Mouse (Mus musculus) heart, postnatal 25 days (tissue): Measurements from ENCODE around the gene Mylip. TPM values are rescaled to one million over a fixed set of nuclear protein-coding genes. Genes with fewer than 3 reads are reported as not detected.

Experiments
- DNase-seq: peaks from one replicate; pipeline ENCODE4 v3.0.0; 2022; ENCODE audit warnings: low spot score
- intact Hi-C: fragments of 180-260 bp; cut with DNase I; formaldehyde crosslinking; loops from one replicate; pipeline ENCODE4 v1.15.1; 2025
- total RNA-seq, 2 experiments: library from RNA; stranded (reverse); gene quantifications; 2 replicates each; pipeline ENCODE4 v1.2.3; 2021

Gene Mylip
- 10 to 100 TPM; 14.6 to 18.3 TPM for total RNA-seq

DNA sequence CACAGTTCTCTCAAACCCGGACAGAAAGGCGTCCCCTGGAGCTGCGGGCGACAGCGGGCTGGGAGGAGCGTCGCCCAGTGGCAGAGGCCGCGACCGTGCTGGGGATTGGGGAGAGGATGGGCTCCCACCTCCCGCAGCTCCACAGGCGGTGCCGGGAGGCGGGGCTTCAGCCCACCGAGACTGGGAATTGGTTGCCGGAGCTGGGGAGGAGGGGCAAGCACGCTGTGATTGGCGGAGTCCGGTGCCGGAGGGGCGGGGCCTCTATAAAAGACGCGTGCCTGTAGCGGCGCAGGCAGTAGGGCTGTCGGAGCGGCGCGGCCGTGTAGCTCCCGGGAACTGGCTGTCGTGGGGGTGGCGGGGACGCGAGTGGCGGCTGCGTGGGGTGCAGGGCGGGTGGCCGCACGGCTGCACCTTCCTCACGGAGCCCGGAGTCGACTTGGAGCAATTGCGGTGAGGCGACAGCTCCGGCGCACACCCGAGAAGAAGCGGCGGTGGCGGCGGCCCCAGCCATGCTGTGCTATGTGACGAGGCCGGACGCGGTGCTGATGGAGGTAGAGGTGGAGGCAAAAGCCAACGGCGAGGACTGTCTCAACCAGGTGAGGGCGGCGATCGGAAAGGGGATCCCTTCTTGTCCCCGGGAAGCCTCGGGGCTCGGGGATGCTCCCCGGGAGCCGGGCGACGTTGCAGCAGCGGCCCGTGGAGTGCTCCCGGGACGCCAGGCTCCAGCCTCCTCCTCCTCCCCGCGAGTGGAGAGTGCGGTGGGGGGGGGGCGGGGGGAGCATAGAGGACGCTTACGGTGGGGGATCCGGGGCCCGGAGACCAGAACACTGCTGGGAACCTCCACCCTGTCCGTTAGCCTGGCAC, at the start of gene Mylip:
TSS of gene Mylip (plus strand) at position 295 of the 864 bp plus-strand sequence.
- intact Hi-C loops: loop anchor here (5.0 kb wide), 2 partner anchors 88 to 117 kb away; no protein-coding TSS in a partner anchor

GRCm38 (mm10) chr13:45341991-45342390, 47.6 kb upstream of the Mylip start:
- intact Hi-C loops: no loop called here
- DNase-seq: no peak

More for the DNA sequence above, at the start of gene Mylip:
- DNase-seq: peak; percentile 99

GRCm38 (mm10) chr13:45343541-45343940, 46.0 kb upstream of the Mylip start:
- no peak for DNase-seq

GRCm38 (mm10) chr13:45343966-45344365, 45.6 kb upstream of the Mylip start:
- DNase-seq: no peak
- intact Hi-C loops: no loop called here

More at GRCm38 (mm10) chr13:45343541-45343940, 46.0 kb upstream of the Mylip start:
- intact Hi-C loops: no loop called here

DNA sequence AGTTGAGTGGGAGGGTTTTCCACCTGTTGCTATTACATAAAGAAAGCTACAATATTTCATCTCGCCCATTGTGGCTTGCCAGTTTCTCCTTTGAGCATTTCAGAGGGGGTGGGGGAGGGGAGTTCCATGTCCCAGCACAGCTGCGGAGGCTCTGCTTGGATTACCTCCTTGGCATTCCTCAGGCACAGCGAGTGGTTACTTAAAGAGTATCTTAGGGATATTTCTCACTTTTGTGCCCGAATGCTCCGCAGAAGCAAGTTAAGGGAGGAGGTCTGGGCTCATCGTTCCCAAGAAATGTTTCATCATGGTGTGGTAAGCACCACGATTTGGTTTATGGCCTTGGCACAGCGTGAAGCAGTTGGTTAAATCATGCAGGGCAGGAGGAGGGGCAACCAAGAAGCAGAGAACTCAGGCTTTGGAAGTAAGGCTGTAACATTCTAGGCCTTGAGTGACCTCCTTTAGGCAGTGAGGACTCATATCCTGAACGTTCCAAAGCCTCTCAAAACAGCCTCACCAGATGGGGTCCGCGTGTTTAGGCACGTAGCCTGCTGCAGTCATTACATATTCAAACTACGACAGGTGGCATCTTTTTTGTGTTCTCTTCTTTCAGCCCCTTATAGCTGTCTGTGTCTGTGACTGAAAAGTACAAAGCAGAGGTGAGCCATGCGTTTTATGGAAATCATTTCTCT, 43.9 kb upstream of the Mylip start:
- intact Hi-C loops: no loop called here
- DNase-seq: no peak

GRCm38 (mm10) chr13:45351483-45351882, 38.1 kb upstream of the Mylip start:
- intact Hi-C loops: no loop called here
- DNase-seq: no peak

- no peak for DNase-seq
- intact Hi-C loops: no loop called here
Measured at GRCm38 (mm10) chr13:45354824-45355223, 34.7 kb upstream of the Mylip start.

DNA sequence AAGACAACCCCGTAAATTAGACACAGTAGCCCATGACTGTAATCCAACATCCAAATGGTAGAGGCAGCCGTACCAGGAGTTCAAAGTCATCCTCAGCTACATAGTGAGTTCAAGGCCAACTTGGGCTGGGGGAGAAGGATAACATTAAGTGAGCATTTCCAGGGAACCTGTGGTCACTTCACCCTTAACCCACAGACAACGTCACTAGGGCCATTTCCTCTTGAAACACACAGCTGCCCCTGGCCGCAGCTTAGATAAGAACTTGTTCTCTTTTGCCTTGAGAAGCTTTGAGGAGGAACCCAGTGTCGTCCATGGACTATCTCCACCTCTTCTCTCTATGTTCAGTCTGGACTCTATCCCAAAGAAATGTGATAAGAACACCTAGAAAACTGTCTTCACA, 31.3 kb upstream of the Mylip start:
- intact Hi-C loops: no loop called here

DNA sequence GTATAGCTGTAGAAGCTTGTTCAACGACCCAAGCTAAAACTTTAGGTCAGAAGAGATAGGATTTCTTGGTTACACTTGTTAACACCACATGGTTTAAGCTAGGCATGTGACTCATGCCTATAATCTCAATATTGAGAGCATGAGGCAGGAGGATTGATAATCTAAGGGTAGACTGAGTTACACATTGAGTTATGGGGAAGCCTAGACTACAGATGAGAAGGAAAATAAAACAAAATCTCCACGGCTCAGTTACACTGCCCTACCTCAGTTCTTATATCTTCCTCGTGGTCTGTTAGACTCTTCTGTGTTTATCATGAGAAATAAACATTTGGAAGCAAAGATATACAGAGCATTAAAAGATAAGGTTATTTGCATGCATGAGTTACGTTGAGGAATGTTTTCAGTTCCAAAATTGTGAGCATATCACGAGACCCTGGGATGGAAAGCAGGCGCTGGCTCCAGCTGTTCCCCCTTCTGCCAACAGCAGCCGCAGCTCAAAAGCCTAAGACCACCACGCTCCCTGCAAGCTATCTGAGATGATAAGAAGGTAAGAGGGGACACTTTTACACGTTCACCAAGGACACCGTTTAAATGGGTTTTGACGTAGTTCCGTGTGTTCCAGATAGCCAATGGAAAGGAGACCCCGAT, 30.7 kb upstream of the Mylip start:
- no peak for DNase-seq
- intact Hi-C loops: no loop called here

More for the DNA sequence above, 31.3 kb upstream of the Mylip start:
- no peak for DNase-seq

DNA sequence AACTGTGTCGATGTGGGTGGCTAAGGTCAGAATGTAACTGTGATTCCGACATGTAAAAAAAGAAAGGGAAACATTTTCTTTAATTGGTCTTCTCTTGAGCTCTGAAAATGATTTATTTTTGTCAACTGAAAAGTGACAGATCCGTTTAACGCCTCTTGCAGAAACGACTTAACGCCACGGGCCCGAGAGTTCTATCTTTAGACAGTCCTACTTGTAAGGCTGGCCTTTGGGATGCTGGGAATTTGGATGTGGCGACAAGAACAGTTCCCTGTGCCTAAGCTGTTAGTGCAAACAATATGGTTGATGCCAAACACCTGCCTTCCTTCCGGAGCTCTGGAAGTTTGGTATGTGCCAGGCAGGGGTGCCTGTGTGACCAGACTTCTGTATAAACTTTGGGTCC, 23.8 kb upstream of the Mylip start:
- intact Hi-C loops: loop anchor here (5.0 kb wide), 1 partner anchor 43 kb away; no protein-coding TSS in a partner anchor
- no peak for DNase-seq

DNA sequence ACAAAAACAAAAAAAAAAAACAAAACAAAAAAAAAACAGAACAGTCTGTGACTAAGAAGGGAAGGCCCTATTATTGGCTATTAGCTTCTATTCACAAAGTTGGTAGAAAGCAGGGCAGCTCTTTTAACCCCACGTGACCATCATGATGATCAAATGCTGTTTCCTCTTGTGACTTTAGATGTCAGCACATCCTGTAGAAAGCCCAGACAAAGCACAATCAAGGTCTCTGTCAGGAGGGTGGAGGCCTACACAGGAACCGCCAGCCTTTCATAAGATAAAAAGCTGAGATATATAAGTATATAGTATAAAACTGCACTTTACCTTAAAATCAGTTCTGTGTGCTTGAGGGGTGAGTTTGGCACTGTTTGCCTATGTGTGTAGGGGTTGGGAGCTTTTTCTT, 17.9 kb upstream of the Mylip start:
- DNase-seq: no peak
- intact Hi-C loops: no loop called here

DNA sequence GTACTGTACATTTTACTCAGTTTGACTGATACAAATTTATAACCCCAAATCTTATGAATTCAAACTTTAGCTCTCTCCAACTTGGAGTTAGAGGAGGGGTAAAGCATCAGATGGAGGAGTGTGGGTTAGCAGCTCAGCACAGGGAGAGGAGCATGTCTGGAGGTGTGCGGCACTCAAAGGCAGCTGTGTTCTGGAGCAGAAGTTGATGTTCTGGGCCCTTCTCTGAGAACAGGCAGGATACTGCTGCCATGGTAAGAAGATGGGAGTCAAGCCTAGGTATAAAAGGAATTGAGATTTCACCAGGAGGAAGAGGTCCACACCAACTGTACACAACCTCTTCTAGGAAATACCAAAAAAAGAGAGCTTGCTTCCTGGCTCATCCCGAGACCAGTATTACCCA, 17.1 kb upstream of the Mylip start:
- no peak for DNase-seq
- intact Hi-C loops: no loop called here

- intact Hi-C loops: no loop called here
- DNase-seq: no peak
Measured at GRCm38 (mm10) chr13:45374846-45375245, 14.7 kb upstream of the Mylip start.

- intact Hi-C loops: no loop called here
Measured at GRCm38 (mm10) chr13:45382208-45382607, 7.3 kb upstream of the Mylip start.

GRCm38 (mm10) chr13:45384636-45385035, 4.9 kb upstream of the Mylip start:
- DNase-seq: no peak
- intact Hi-C loops: loop anchor here (5.0 kb wide), 2 partner anchors 93 to 112 kb away; no protein-coding TSS in a partner anchor

More at GRCm38 (mm10) chr13:45382208-45382607, 7.3 kb upstream of the Mylip start:
- DNase-seq: no peak

DNA sequence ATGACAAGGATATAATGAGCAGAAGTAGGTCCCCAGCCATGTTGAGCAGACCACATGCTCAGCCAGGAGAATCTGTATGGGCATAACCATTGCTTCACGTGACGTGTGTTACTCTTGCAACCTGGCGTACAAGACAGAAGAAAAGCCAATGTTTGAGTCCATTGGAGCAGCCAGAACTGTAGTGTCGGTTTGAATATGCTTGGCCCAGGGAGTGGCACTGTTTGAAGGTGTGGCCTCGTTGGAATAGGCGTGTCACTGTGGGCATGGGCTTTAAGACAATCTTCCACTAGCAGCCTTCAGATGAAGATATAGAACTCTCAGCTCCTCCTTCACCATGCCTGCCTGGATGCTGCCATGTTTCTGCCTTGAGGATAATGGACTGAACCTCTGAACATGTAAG, 4.0 kb upstream of the Mylip start:
- intact Hi-C loops: loop anchor here (5.0 kb wide), 2 partner anchors 92 to 113 kb away; no protein-coding TSS in a partner anchor
- DNase-seq: no peak

DNA sequence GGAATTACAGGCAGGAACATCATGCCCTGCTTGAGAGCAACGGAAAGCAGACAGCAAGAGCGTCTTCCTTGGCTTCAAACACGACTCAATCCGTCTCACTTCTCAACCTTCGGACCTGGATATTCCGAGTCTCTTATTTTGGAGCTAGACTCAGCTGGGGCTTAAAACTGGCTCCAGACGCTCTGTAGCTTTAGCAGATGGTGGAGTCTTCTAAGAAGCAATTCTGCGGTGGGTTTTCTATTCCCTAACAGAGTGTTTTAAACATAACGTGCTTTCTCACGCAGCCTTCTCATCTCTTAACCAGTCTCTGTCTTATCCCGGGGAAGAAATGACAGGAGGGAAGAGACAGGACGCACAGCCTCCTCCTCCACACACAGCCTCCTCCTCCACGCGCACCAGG, 3.3 kb upstream of the Mylip start:
- intact Hi-C loops: loop anchor here (5.0 kb wide), 2 partner anchors 91 to 114 kb away; no protein-coding TSS in a partner anchor
- DNase-seq: no peak

GRCm38 (mm10) chr13:45387231-45387630, 2.3 kb upstream of the Mylip start:
- intact Hi-C loops: loop anchor here (5.0 kb wide), 2 partner anchors 90 to 115 kb away; no protein-coding TSS in a partner anchor
- DNase-seq: no peak

- no peak for DNase-seq
- intact Hi-C loops: loop anchor here (5.0 kb wide), 2 partner anchors 89 to 116 kb away; no protein-coding TSS in a partner anchor
Measured at GRCm38 (mm10) chr13:45388254-45388805, 1.2 kb upstream of the Mylip start.

GRCm38 (mm10) chr13:45388889-45389288, 653 bp upstream of the Mylip start:
- DNase-seq: no peak
- intact Hi-C loops: loop anchor here (5.0 kb wide), 2 partner anchors 88 to 117 kb away; no protein-coding TSS in a partner anchor
